Mouse (Mus musculus): ENCODE measurements around the gene Ap1s3. TPM values are rescaled to one million over a fixed set of nuclear protein-coding genes. Genes with fewer than 3 reads are reported as not detected.

Ap1s3 gene
- polyA plus RNA-seq, 1 experiment: 1.8 TPM

DNA sequence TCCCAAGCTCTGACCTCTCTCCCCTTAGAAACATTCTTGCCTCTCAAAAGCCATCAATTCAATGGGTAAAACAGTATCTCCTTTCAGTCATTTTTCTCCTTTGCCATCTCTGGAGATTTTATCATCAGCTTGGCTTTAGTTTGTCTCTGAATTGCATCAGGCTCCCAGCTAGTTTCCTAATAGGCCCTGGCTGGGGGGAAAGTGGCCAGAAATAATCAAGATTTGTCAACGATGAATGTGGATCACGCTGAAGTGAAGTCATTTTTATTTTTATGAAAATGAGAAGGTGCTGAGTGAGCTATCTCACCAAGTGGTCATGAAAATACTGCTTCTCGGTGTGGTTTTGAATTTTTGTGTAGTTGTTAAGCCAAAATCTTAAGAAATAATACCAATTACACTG lies 94.4 kb downstream of the Ap1s3 start:
- WGBS: 73% methylated on average over 3 of the region's 3 CpGs
- no peak for TF ChIP-seq CTCF (IDR thresholded peaks at IDR 0.05; ENCODE audit: borderline replicate concordance, insufficient read depth, low read depth, low read length)
- TF ChIP-seq POLR2A (IDR thresholded peaks at IDR 0.05; ENCODE audit: borderline replicate concordance, insufficient read depth, low read length): no peak
- no peak for DNase-seq
- no peaks in the 10 kb centered on the region for H3K4me1 ChIP-seq (ENCODE audit: control insufficient read depth, insufficient read depth, low read length)
- H3K4me3 ChIP-seq (replicated peaks; ENCODE audit: insufficient read depth, low read depth, low read length): no peak overlapping the region
- no peak overlapping the region for H3K27ac ChIP-seq (ENCODE audit: insufficient read depth, low read length)
- no peaks in the 10 kb centered on the region for H3K27me3 ChIP-seq (ENCODE audit: control insufficient read depth, insufficient read depth, low read length)

DNA sequence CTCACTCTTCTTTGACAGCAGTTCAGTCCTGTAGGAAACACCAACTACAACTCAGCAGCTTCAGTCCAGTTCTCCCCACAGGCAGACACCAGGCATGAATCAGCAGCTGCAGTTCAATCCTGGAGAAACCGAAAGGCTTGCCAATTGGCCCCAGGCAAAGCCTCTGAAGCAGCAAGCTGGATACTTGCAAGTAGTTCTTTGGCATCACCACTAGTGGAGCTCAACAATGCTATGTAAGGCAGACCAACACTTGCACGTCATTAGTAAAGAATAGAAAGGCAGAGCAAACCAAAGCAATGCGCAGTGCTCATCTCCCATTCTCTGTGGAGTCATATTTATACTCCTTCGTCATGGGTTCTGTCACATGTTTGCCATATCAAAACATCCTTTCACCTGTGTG lies 99.9 kb downstream of the Ap1s3 start:
- Histone ChIP-seq H3K27ac (ENCODE audit: insufficient read depth, low read length) (no peak overlapping the region), H3K4me1 (ENCODE audit: control insufficient read depth, insufficient read depth, low read length) (no peaks in the 10 kb centered on the region), H3K27me3 (ENCODE audit: control insufficient read depth, insufficient read depth, low read length) (no peaks in the 10 kb centered on the region), H3K4me3 (replicated peaks; ENCODE audit: insufficient read depth, low read depth, low read length) (no peak overlapping the region)
- TF ChIP-seq CTCF (IDR thresholded peaks at IDR 0.05; ENCODE audit: borderline replicate concordance, insufficient read depth, low read depth, low read length) (no peak), POLR2A (IDR thresholded peaks at IDR 0.05; ENCODE audit: borderline replicate concordance, insufficient read depth, low read length) (no peak)
- no peak for DNase-seq
- 72% methylated on average over 4 of the region's 4 CpGs for WGBS

DNA sequence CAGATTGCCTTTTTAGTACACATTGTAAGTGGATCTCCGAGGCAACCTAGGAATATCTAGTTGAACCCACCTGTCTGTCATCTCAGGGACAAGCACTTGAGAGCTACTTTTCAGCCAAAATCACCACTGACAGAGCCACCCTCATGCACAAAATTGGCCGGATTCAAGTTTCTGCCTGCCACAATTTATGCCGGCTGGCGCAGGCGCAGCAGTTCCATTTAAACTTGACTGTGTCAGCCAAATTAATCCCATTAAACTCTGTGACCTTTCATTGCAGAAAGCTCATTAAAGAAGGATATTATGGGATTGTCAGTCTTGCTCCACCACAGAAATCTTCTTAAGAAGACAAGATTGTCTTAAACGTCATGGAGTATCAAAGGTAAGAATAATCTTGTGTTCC lies 100.6 kb downstream of the Ap1s3 start:
- no peak for TF ChIP-seq POLR2A (IDR thresholded peaks at IDR 0.05; ENCODE audit: borderline replicate concordance, insufficient read depth, low read length)
- no peak for TF ChIP-seq CTCF (IDR thresholded peaks at IDR 0.05; ENCODE audit: borderline replicate concordance, insufficient read depth, low read depth, low read length)
- Histone ChIP-seq H3K27ac (ENCODE audit: insufficient read depth, low read length) (no peak overlapping the region), H3K27me3 (ENCODE audit: control insufficient read depth, insufficient read depth, low read length) (no peaks in the 10 kb centered on the region), H3K4me1 (ENCODE audit: control insufficient read depth, insufficient read depth, low read length) (no peaks in the 10 kb centered on the region), H3K4me3 (replicated peaks; ENCODE audit: insufficient read depth, low read depth, low read length) (no peak overlapping the region)
- DNase-seq: no peak
- 29% methylated on average over 6 of the region's 6 CpGs for WGBS

- Histone ChIP-seq H3K27me3 (ENCODE audit: control insufficient read depth, insufficient read depth, low read length) (no peaks in the 10 kb centered on the region), H3K4me1 (ENCODE audit: control insufficient read depth, insufficient read depth, low read length) (no peaks in the 10 kb centered on the region), H3K4me3 (replicated peaks; ENCODE audit: insufficient read depth, low read depth, low read length) (no peak overlapping the region), H3K27ac (ENCODE audit: insufficient read depth, low read length) (no peak overlapping the region)
- 89% methylated on average over 5 of the region's 5 CpGs for WGBS
- TF ChIP-seq CTCF (IDR thresholded peaks at IDR 0.05; ENCODE audit: borderline replicate concordance, insufficient read depth, low read depth, low read length): no peak
- no peak for TF ChIP-seq POLR2A (IDR thresholded peaks at IDR 0.05; ENCODE audit: borderline replicate concordance, insufficient read depth, low read length)
- DNase-seq: no peak
Observed at GRCm38 (mm10) chr1:79561186-79561585, 110.6 kb downstream of the Ap1s3 start.

Other genes starting within 250 kb of the Ap1s3 start
- 170 and 184 TPM in 2 replicates for gene Scg2, start 231.9 kb downstream of the Ap1s3 start, polyA plus RNA-seq (2012; rRNA removed)
- 28.4 and 29.5 TPM in 2 replicates for gene Mrpl44, start 104.0 kb upstream of the Ap1s3 start, polyA plus RNA-seq (2012; rRNA removed)
- 29.9 and 32.9 TPM in 2 replicates for gene Wdfy1, start 104.2 kb upstream of the Ap1s3 start, polyA plus RNA-seq (2012; rRNA removed)
- gene Serpine2, start 189.2 kb upstream of the Ap1s3 start, polyA plus RNA-seq (2012; rRNA removed): 120 and 141 TPM in 2 replicates